Mouse (Mus musculus) right cerebral cortex, postnatal 25 days (tissue): Measurements from ENCODE around the gene Vcam1.

ENCODE experiments used
- DNase-seq: peaks from one replicate; pipeline ENCODE4 v3.0.0; 2022

Vcam1 gene

GRCm38 (mm10) chr3:116129259-116129738, at the start of gene Vcam1:
Vcam1 (minus strand) TSS chr3:116129688.
- DNase-seq, result peak; percentile 28

- DNase-seq, result no peak
Observed at GRCm38 (mm10) chr3:116175106-116175505, 45.6 kb upstream of the Vcam1 start.

- no peak for DNase-seq
Observed at GRCm38 (mm10) chr3:116171461-116171860, 42.0 kb upstream of the Vcam1 start.

- DNase-seq, result no peak
Observed at GRCm38 (mm10) chr3:116168056-116168455, 38.6 kb upstream of the Vcam1 start.

GRCm38 (mm10) chr3:116166296-116166695, 36.8 kb upstream of the Vcam1 start:
- no peak for DNase-seq

GRCm38 (mm10) chr3:116165030-116165429, 35.5 kb upstream of the Vcam1 start:
- no peak for DNase-seq

- DNase-seq, result no peak
Observed at GRCm38 (mm10) chr3:116163517-116163916, 34.0 kb upstream of the Vcam1 start.

- no peak for DNase-seq
Observed at GRCm38 (mm10) chr3:116162097-116162666, 32.7 kb upstream of the Vcam1 start.

- DNase-seq, result no peak
Observed at GRCm38 (mm10) chr3:116159376-116159775, 29.9 kb upstream of the Vcam1 start.

GRCm38 (mm10) chr3:116157447-116157990, 28.0 kb upstream of the Vcam1 start:
- DNase-seq, result no peak

GRCm38 (mm10) chr3:116150056-116150632, 20.7 kb upstream of the Vcam1 start:
- no peak for DNase-seq

- DNase-seq, result no peak
Observed at GRCm38 (mm10) chr3:116149096-116149495, 19.6 kb upstream of the Vcam1 start.

- DNase-seq, result no peak
Observed at GRCm38 (mm10) chr3:116148676-116149075, 19.2 kb upstream of the Vcam1 start.

GRCm38 (mm10) chr3:116141226-116141625, 11.7 kb upstream of the Vcam1 start:
- DNase-seq, result no peak

- DNase-seq, result no peak
Observed at GRCm38 (mm10) chr3:116139000-116139399, 9.5 kb upstream of the Vcam1 start.

- DNase-seq, result no peak
Observed at GRCm38 (mm10) chr3:116138081-116138480, 8.6 kb upstream of the Vcam1 start.

- DNase-seq, result no peak
Observed at GRCm38 (mm10) chr3:116133363-116133762, 3.9 kb upstream of the Vcam1 start.

- DNase-seq, result no peak
Observed at GRCm38 (mm10) chr3:116130711-116131110, 1.2 kb upstream of the Vcam1 start.

- no peak for DNase-seq
Observed at GRCm38 (mm10) chr3:116129841-116130595, 530 bp upstream of the Vcam1 start.

- no peak for DNase-seq
Observed at GRCm38 (mm10) chr3:116128311-116129204, 930 bp downstream of the Vcam1 start.

GRCm38 (mm10) chr3:116127836-116128235, 1.7 kb downstream of the Vcam1 start:
- no peak for DNase-seq

- no peak for DNase-seq
Observed at GRCm38 (mm10) chr3:116127281-116127680, 2.2 kb downstream of the Vcam1 start.
